ENCODE assay signal across 12 mouse cellular contexts in the genomic region with DNA sequence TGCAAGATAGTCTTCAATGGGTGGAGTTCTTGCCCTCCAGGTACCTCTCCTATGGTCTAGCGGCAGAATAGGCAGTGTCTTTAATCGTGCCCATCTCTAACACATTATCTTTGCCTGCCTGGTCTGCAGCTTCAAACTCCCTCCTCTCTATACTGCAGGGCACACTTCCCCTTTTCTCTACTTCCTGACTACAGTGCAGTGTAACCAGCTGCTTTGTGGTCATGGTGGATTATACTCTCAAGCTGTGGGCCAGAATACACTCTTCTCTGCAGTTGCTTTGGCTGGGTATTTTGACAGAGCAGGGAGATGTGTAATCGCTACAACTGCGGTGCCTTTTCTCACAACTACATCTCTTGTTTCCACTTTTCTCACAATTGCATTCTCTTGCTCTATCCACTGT. TPM values are rescaled to one million over a fixed set of nuclear protein-coding genes. Genes with fewer than 3 reads are reported as not detected.
DNase-seq lines count a peak whose midpoint lies in the region; ATAC-seq and TF ChIP-seq lines count a peak whose summit lies in the region.
"Had no signal": no experiment of that assay in that cellular context is flagged by ENCODE, and none has a peak within 500 bp of the region (broad histone marks: within the 10 kb centered on the region; RNA-seq: fewer than 3 reads in every experiment).

No protein-coding gene starts in this region.

- TF ChIP-seq CTCF in lung, adult 2 months (IDR thresholded peaks at IDR 0.05; ENCODE audit: insufficient read depth, low read length), result no peak

- no peak overlapping the region for H3K4me2 ChIP-seq in liver, embryonic 15.5 days
- H3K4me2 ChIP-seq: midbrain, embryonic 12.5 days had no signal

- H3K27me3 ChIP-seq in liver, embryonic 15.5 days, result no peaks in the 10 kb centered on the region
- H3K27me3 ChIP-seq: midbrain, embryonic 12.5 days had no signal

- 14% methylated on average over 4 of the region's 4 CpGs for WGBS in liver, embryonic 15.5 days (ENCODE audit: insufficient replicate concordance)
- 84% methylated on average over 4 of the region's 4 CpGs for WGBS in lung, adult 2 months

- no peak for TF ChIP-seq POLR2A in lung, adult 2 months (IDR thresholded peaks at IDR 0.05; ENCODE audit: borderline replicate concordance, extremely low read depth, low read depth, low read length)

- DNase-seq in embryo, embryonic 10.5 days (ENCODE audit: low spot score), result peak; percentile 22
- DNase-seq in embryo, embryonic 11 days, result no peak
- DNase-seq in thymus, postnatal 0 days (ENCODE audit: low spot score), result peak; percentile 70
- no peak for DNase-seq in thymus, postnatal 4 days
- no peak for DNase-seq in right cerebral cortex, adult 2 months (ENCODE audit: low spot score in 2 of 2)
- DNase-seq in lung, adult 2 months, result no peak
- no peak for DNase-seq in layer of hippocampus, adult 8-10 months (ENCODE audit: low spot score in 2 of 2)
- DNase-seq: cerebellum, postnatal 36 days had no signal

- ATAC-seq in liver, embryonic 15.5 days (ENCODE audit: insufficient read depth), result peak; percentile 51
- ATAC-seq: forebrain, embryonic 16.5 days had no signal

- no peak overlapping the region for H3K9ac ChIP-seq in liver, embryonic 15.5 days
- H3K9ac ChIP-seq: midbrain, embryonic 12.5 days had no signal

- H3K4me3 ChIP-seq in liver, embryonic 15.5 days (replicated peaks), result no peak overlapping the region
- H3K4me3 ChIP-seq in lung, adult 2 months (replicated peaks; ENCODE audit: extremely low read depth, low read depth, low read length), result no peak overlapping the region
- H3K4me3 ChIP-seq: midbrain, embryonic 12.5 days had no signal

- H3K9me3 ChIP-seq in liver, embryonic 15.5 days (replicated peaks), result no peaks in the 10 kb centered on the region
- H3K9me3 ChIP-seq: midbrain, embryonic 12.5 days had no signal

- H3K27ac ChIP-seq in liver, embryonic 15.5 days (replicated peaks), result no peak overlapping the region
- H3K27ac ChIP-seq: midbrain, embryonic 12.5 days; stomach, postnatal 0 days had no signal

- H3K36me3 ChIP-seq in liver, embryonic 15.5 days (replicated peaks), result peaks cover 18% of the 10 kb centered on the region; the same call in 1 of the 2 replicates
- H3K36me3 ChIP-seq: midbrain, embryonic 12.5 days had no signal

- peaks cover 28% of the 10 kb centered on the region for H3K4me1 ChIP-seq in liver, embryonic 15.5 days (replicated peaks)
- no peaks in the 10 kb centered on the region; the same call in 1 of the 2 replicates for H3K4me1 ChIP-seq in lung, adult 2 months (ENCODE audit: control insufficient read depth, insufficient read depth, low read length)

RNA-seq across cellular contexts. Expression of a gene that starts 40.0 kb away (rescaled TPM):
- 0.24 and 0.35 TPM in 2 replicates for polyA plus RNA-seq in thymus, postnatal 0 days (2015; fragmentation: Nextera tagmentation; extraction: Ambion mirVana)
- 14.9 and 15.4 TPM in 2 replicates for polyA plus RNA-seq in liver, embryonic 15.5 days (2015; fragmentation: Nextera tagmentation; extraction: Ambion mirVana)
- polyA plus RNA-seq in lung, adult 2 months (2012; rRNA removed), result 2.3 TPM in 2 replicates
- total RNA-seq in layer of hippocampus, adult 8-10 months (2022), result 10 to 100 TPM; 27.8 to 41.1 (median 33.5) TPM

RNA-seq across cellular contexts. Expression of a gene that starts 48.6 kb away (rescaled TPM):
- 24.3 and 28.1 TPM in 2 replicates for polyA plus RNA-seq in thymus, postnatal 0 days (2015; fragmentation: Nextera tagmentation; extraction: Ambion mirVana)
- polyA plus RNA-seq in liver, embryonic 15.5 days (2015; fragmentation: Nextera tagmentation; extraction: Ambion mirVana), result 12.7 and 13.5 TPM in 2 replicates
- polyA plus RNA-seq in lung, adult 2 months (2012; rRNA removed), result 19.6 and 24.5 TPM in 2 replicates
- 10 to 100 TPM; 11.3 to 14.0 (median 12.9) TPM for total RNA-seq in layer of hippocampus, adult 8-10 months (2022)

Comparison
In these comparisons a context has a peak if more than half of its experiments do, and no peak if none do; other contexts are left out.
1. DNase-seq: peak in embryo, embryonic 10.5 days (single experiment) and thymus, postnatal 0 days (single experiment); none in embryo, embryonic 11 days (single experiment), thymus, postnatal 4 days (single experiment), right cerebral cortex, adult 2 months (0 of 2), lung, adult 2 months (single experiment) and layer of hippocampus, adult 8-10 months (0 of 2).